Mouse (Mus musculus) lung, adult 2 months (tissue): ENCODE data around the gene Ung.

Source experiments
- CTCF ChIP-seq: fragments of 200-500 bp; IDR thresholded peaks from 2 replicates; pipeline ENCODE4 v1.5.1; 2011; ENCODE audit warnings: mild to moderate bottlenecking, low read length, control low read depth; ENCODE audit not compliant: insufficient read depth
- POLR2A ChIP-seq: fragments of 200-500 bp; IDR thresholded peaks from 2 replicates; pipeline ENCODE4 v1.6.1; 2011; ENCODE audit warnings: low read depth, mild to moderate bottlenecking, control low read depth, low read length, borderline replicate concordance; ENCODE audit errors: extremely low read depth

- TF ChIP-seq POLR2A = no peak
- TF ChIP-seq CTCF = no peak
Measured at GRCm38 (mm10) chr5:114172936-114173335, 42.8 kb downstream of the Ung start.
